Mouse (Mus musculus) liver, embryonic 13.5 days (tissue): Measurements from ENCODE around the gene Wdr34. TPM values are rescaled to one million over a fixed set of nuclear protein-coding genes. Genes with fewer than 3 reads are reported as not detected.
A peak's percentile ranks its signal among the peaks of the same experiment; 100 is the strongest.
"Not testable (repeated sequence)": the region's sequence is repeated elsewhere in the genome, so short reads cannot be mapped to it uniquely, and the experiment has no call there.

ENCODE experiments used
- ATAC-seq: fragments of 200-750 bp; cut with Nextera tagmentation; 2 replicates; pipeline ENCODE4 v1.8.0; 2017; ENCODE audit warnings: low read depth, mild to moderate bottlenecking, moderate number of reproducible peaks, moderate library complexity
- DNase-seq: peaks from one replicate; pipeline ENCODE4 v3.0.0; 2022
- H3K27ac ChIP-seq: fragments of 300-500 bp; sonication (generic); 2 replicates; pipeline ENCODE4 v1.5.1; 2015; ENCODE audit warnings: moderate library complexity, mild to moderate bottlenecking, inconsistent platforms
- H3K27me3 ChIP-seq: fragments of 300-500 bp; sonication (generic); 2 replicates; pipeline ENCODE4 v1.6.1; 2015; ENCODE audit warnings: mild to moderate bottlenecking, inconsistent platforms
- H3K36me3 ChIP-seq: fragments of 300-500 bp; sonication (generic); 2 replicates; pipeline ENCODE4 v1.6.1; 2015; ENCODE audit warnings: mild to moderate bottlenecking, inconsistent platforms
- H3K4me1 ChIP-seq: fragments of 300-500 bp; sonication (generic); replicated peaks from 2 replicates; pipeline ENCODE4 v1.6.1; 2015; ENCODE audit warnings: inconsistent platforms
- H3K4me2 ChIP-seq: fragments of 300-500 bp; sonication (generic); 2 replicates; pipeline ENCODE4 v1.6.1; 2015; ENCODE audit warnings: inconsistent platforms, mild to moderate bottlenecking, moderate library complexity
- H3K4me3 ChIP-seq: fragments of 300-500 bp; sonication (generic); replicated peaks from 2 replicates; pipeline ENCODE4 v1.5.1; 2015; ENCODE audit warnings: mild to moderate bottlenecking, inconsistent platforms
- H3K9ac ChIP-seq: fragments of 300-500 bp; sonication (generic); 2 replicates; pipeline ENCODE4 v1.6.1; 2015; ENCODE audit warnings: mild to moderate bottlenecking, inconsistent platforms
- H3K9me3 ChIP-seq: fragments of 300-500 bp; sonication (generic); replicated peaks from 2 replicates; pipeline ENCODE4 v1.6.1; 2016; ENCODE audit warnings: inconsistent platforms
- WGBS: fragments of 180-500 bp; shearing (Covaris S2); methylation state at CpG from one replicate; pipeline ENCODE4 v1.1.7; 2015; ENCODE audit not compliant: insufficient replicate concordance; 5-methylcytosine and 5-hydroxymethylcytosine counted together
- polyA plus RNA-seq: library from polyadenylated mRNA; unstranded; fragments of >200 nt; fragmentation: Nextera tagmentation; extraction: Ambion mirVana; gene quantifications from 2 replicates; pipeline ENCODE4 v1.2.1, GENCODE M21; 2015

The Wdr34 gene
- polyA plus RNA-seq, 1 experiment from 2014 or later: 10.7 TPM

DNA sequence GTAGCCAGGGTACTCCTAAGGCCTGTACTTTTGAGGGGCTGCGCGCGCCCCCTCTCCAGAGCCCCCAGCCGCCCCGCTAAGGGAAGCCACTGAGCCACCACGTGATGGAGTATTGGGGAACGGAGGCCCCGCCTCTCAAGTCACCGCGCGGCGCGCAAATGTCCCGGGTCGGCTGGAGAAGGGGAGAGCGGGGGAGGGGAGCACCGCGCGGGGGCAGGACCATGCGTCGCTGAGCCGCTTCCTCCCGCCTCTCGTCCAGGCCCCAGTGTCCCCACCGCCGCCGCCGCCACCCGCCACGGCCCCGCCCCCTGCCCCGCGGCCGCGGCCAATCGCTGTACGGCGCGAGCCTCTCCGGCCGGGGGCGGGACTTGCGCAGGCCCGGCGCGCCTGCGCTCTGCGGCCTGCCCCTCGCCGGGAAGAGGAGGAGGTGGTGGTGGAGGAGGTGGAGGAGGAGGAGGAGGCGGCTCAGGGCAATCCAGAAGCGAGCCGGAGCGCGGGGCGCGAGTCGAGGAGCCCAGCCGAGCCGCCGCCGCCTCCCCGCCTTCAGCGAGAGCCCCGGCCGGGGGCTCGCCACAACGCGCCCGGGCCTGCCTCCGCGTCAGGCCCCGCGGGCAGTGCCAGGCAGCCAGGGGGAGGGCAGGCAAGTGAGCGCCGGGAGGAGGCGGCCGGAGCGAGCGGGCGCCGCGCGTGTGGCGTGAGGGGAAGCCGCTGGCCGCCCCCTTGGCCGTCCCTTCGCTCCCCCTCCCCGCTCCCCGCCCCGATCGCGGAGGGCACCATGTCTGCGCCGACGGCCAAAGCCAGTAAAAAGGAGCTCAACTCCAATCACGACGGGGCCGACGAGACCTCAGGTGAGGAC is 17.6 kb upstream of the Wdr34 start:
- DNase-seq: peak; percentile 96
- peak overlapping the region; percentile 98 for H3K4me3 ChIP-seq
- H3K27me3 ChIP-seq: no peaks in the 10 kb centered on the region
- H3K9me3 ChIP-seq: no peaks in the 10 kb centered on the region
- peaks cover 61% of the 10 kb centered on the region for H3K4me1 ChIP-seq
- peaks cover 30% of the 10 kb centered on the region for H3K36me3 ChIP-seq
- H3K27ac ChIP-seq: peak overlapping the region; percentile 97
- peak overlapping the region; percentile 97 for H3K9ac ChIP-seq
- under 1% methylated on average over 52 of the region's 101 CpGs for WGBS
- ATAC-seq: peak; percentile 91
- peak overlapping the region; percentile 98 for H3K4me2 ChIP-seq

DNA sequence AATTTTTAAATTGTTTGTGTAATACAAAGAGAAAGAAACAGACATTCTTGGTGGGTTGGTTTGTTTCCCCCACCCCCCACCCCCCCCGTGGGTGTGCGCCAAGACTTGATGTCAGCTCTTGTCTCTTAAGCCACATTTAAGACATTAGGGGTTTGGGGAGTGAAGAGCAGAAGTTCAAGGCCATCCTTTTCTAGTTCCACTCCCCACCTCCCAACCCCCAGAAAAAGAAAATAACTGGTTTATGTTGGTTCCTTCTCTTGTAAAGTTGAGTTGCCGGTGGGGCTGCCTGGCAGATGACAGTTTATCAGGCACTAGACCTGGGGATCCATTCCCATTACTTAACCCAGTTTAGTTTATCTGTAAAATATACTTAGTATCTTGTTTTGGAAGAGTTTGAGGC is 15.6 kb upstream of the Wdr34 start:
- no peak for DNase-seq
- H3K4me3 ChIP-seq: peak overlapping the region; percentile 70
- H3K27ac ChIP-seq: peak overlapping the region; percentile 91
- peak overlapping the region; percentile 86 for H3K9ac ChIP-seq
- H3K27me3 ChIP-seq: no peaks in the 10 kb centered on the region
- H3K9me3 ChIP-seq: no peaks in the 10 kb centered on the region
- peaks cover 67% of the 10 kb centered on the region for H3K4me1 ChIP-seq
- ATAC-seq: no peak
- H3K4me2 ChIP-seq: peak overlapping the region; percentile 98
- 9% methylated on average over 3 of the region's 3 CpGs for WGBS
- peaks cover 15% of the 10 kb centered on the region for H3K36me3 ChIP-seq

DNA sequence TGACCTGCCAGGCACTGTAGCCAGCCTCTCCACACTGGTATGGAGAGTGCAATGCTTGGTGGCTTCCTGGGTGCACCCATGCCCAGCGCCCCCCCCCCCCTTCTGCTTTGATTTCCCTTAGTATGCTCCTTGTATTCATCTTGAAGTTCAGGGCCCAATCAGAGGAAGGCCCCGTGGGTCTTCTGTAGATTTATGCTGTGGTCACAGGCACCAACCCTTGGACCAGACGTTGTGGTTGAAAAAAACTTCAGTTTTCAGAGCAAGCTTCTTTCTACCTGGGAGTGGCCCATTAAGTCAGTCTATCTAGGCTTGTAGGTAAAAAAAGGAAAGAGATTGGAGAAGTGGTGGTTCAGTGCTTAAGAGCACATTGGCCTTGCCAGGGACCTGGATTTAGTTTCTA is 15.1 kb upstream of the Wdr34 start:
- Histone ChIP-seq H3K36me3 (peaks cover 10% of the 10 kb centered on the region), H3K4me3 (peak overlapping the region; percentile 70), H3K27me3 (no peaks in the 10 kb centered on the region), H3K4me2 (peak overlapping the region; percentile 98), H3K4me1 (peaks cover 66% of the 10 kb centered on the region), H3K9ac (peak overlapping the region; percentile 86), H3K9me3 (no peaks in the 10 kb centered on the region), H3K27ac (peak overlapping the region; percentile 91)
- 3% methylated on average over 3 of the region's 3 CpGs for WGBS
- ATAC-seq (no peak), DNase-seq (no peak)

DNA sequence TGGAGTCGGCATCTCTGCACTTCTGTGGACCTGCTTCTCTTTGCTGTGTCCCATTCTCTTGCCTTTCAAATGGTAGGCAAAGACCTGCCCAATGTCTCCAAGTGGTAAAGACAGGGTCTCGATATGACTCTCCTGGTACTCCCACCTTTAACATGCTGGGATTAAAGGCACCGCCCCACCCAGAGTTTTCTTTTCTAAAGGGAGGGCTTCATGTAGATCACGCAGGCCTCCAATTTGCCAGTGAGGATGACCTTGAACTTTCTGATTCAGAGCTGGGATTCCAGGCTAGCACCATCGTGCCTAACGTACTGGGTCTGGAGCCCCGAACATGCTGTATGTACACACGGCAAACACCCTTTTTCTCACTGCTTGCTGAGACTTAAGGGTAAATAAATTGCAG is 14.6 kb upstream of the Wdr34 start:
- DNase-seq (no peak), ATAC-seq (no peak)
- peak overlapping the region; percentile 91 for H3K27ac ChIP-seq
- H3K9ac ChIP-seq: peak overlapping the region; percentile 86
- WGBS: under 1% methylated on average over 8 of the region's 8 CpGs
- peaks cover 61% of the 10 kb centered on the region for H3K4me1 ChIP-seq
- H3K36me3 ChIP-seq: peaks cover 4% of the 10 kb centered on the region; the same call in 1 of the 2 replicates
- H3K9me3 ChIP-seq: no peaks in the 10 kb centered on the region
- H3K4me2 ChIP-seq: peak overlapping the region; percentile 98
- H3K4me3 ChIP-seq: peak overlapping the region; percentile 70
- H3K27me3 ChIP-seq: no peaks in the 10 kb centered on the region

DNA sequence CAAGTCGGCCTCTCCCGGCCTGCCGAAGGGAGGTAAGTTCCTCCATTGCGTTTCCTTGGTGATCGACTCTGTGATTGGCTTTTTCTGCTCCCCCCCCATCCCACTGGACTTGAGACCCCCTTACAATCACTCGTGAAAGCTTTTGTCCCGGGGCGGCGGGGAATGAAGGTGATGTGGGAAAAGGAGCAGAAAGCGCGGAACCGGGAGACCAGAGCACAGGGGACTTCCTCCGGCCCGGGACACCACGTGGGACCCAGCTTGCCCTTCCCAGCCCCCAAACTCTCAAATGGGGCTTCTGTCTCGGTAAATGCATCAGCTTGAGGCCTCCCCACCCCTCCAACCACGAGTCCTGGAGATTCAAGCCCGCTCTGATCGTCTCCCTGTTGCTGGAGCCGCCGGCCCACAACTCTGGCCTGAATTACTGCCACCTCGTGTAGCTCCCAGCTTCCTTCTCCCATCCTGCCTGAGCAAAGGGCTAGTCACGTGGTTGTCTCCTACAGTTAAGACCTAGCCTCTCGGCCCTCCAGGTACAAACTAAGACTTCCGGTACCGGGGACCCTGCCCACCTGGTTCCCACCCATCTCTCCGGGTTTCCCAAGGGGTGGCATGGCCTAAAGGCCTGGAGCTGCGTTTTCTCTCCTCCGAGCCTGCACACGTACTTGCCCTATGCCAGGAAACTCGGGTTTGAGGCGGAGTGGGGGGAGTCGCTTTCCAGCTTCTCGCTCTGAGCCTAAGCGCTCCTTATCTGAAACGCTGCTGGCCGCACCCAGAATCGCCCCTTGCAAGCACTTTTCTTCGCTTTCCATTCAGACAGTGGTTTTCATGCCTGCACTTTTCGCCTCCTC is 13.8 kb upstream of the Wdr34 start:
- Histone ChIP-seq H3K9me3 (no peaks in the 10 kb centered on the region), H3K9ac (peak overlapping the region; percentile 86), H3K36me3 (no peaks in the 10 kb centered on the region), H3K27me3 (no peaks in the 10 kb centered on the region), H3K27ac (peak overlapping the region; percentile 91), H3K4me1 (peaks cover 54% of the 10 kb centered on the region), H3K4me3 (peak overlapping the region; percentile 70), H3K4me2 (peak overlapping the region; percentile 98)
- ATAC-seq (peak; percentile 21; the same call in 1 of the 2 replicates), DNase-seq (peak; percentile 69)
- under 1% methylated on average over 40 of the region's 40 CpGs for WGBS

DNA sequence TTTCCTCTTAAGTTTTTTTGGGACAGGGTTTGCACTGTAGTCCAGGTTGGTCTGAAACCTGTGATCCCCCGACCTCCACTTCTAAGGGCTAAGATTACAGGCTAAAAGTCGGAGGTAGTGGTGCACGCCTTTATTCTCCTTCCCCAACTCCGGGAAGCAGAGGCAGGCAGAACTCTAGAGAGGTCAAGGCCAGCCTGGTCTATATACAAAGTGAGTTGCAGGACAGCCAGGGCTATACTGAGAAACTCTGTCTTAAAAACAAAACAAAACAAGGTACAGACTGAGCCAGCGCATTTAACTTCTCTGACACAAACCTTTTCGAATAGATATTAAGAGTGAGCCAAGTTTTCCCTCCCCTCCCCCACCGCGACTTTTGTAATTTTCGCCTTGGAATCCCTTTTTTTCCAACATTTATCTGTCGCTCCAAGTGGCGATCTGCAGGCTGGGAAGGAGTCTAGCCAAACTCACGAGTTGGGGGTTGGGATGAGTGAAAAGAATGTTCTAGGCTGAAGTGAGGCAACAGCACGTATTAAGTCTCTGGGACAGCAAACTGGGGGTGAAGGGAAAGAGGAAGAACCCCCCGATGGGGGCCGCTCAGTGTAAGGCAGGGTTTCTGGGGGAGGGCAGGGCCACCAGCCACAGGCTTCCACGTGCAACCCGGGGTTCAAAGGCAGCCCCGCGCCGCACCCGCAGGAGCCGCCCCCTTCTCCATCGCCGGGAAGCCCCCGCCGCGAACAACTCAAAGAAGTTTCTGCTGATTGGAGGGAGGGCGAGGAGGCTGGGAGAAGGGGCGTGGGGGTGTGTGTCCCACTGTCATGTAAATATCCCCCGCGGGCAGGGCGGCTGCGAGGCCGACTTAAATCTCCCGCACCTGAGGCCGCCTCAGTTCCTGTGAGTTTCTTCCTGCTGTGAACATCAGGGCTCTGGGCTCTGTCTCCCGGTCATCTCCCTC is 12.8 kb upstream of the Wdr34 start:
- DNase-seq (peak; percentile 61), ATAC-seq (no peak)
- Histone ChIP-seq H3K4me1 (peaks cover 55% of the 10 kb centered on the region), H3K27ac (peak overlapping the region; percentile 91), H3K9me3 (no peaks in the 10 kb centered on the region), H3K4me2 (peak overlapping the region; percentile 98), H3K4me3 (peak overlapping the region; percentile 70), H3K36me3 (no peaks in the 10 kb centered on the region), H3K9ac (peak overlapping the region; percentile 86), H3K27me3 (no peaks in the 10 kb centered on the region)
- WGBS: 4% methylated on average over 37 of the region's 37 CpGs

DNA sequence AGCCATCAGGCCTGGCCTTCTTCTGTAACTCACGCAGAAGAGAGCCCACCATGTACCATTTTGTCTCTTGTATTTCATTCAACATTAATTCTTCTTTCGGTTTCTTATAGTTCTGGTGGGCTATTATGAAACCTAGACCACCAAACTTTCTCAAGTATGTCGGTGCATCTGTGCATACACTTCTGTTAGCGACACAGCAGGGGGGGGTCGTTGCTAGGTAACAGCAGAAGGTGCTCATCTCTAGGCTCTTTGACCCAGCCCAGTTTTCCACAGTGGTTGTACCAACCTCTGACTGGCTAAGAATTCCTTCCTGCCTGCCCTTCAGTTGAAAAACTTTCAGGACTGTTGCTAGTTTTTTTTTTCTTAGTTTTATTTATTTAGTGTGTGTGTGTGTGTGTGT is 9.7 kb upstream of the Wdr34 start:
- Histone ChIP-seq H3K36me3 (no peaks in the 10 kb centered on the region), H3K4me3 (no peak overlapping the region), H3K4me2 (no peak overlapping the region), H3K9me3 (no peaks in the 10 kb centered on the region), H3K27ac (no peak overlapping the region), H3K9ac (no peak overlapping the region), H3K4me1 (peaks cover 32% of the 10 kb centered on the region), H3K27me3 (no peaks in the 10 kb centered on the region)
- 73% methylated on average over 5 of the region's 5 CpGs for WGBS
- DNase-seq (no peak), ATAC-seq (no peak)

DNA sequence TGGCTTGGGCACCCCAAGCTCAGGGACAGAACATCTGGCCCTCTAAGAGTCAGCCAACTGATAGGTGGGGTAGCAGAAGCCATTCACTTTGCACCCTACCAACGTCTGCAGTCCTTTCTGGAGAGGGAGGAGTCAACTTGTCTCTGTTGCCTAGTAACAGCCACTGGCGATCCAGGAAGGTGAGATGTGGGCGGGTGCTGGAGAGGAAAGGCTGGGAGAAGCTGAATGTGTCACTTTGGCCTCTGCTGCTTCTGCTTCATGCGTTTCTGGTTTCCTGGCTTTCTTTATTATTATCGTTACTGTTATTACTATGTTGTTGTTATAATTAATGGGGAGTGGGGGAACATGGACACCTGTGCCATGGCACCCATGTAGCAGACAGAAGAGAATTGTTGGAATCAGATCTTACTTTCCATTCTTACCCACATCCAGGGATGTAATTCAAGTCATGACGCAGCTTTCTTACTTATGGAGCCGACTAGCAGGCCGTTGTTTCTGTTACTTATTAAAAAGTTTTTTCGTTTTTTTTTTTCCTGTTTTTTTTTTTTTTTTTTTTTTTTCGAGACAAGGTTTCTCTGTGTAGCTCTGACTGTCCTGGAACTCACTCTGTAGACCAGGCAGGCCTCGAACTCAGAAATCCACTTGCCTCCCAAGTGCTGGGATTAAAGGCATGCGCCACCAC is 8.7 kb upstream of the Wdr34 start, which contains the start of gene Set:
Gene Set, plus strand, starts transcription at position 156 of the 682 bp plus-strand sequence.
- WGBS: 42% methylated on average over 12 of the region's 12 CpGs
- no peak within 1 kb of the TSS for H3K27ac ChIP-seq
- H3K4me1 ChIP-seq: peaks cover 23% of the 10 kb centered on the region
- no peak within 1 kb of the TSS for H3K9ac ChIP-seq
- H3K36me3 ChIP-seq: no peaks in the 10 kb centered on the region
- H3K27me3 ChIP-seq: no peaks in the 10 kb centered on the region
- ATAC-seq: peak; percentile 67
- H3K9me3 ChIP-seq: no peaks in the 10 kb centered on the region
- peak; percentile 55 for DNase-seq
- no peak within 1 kb of the TSS for H3K4me2 ChIP-seq
- H3K4me3 ChIP-seq: no peak within 1 kb of the TSS

DNA sequence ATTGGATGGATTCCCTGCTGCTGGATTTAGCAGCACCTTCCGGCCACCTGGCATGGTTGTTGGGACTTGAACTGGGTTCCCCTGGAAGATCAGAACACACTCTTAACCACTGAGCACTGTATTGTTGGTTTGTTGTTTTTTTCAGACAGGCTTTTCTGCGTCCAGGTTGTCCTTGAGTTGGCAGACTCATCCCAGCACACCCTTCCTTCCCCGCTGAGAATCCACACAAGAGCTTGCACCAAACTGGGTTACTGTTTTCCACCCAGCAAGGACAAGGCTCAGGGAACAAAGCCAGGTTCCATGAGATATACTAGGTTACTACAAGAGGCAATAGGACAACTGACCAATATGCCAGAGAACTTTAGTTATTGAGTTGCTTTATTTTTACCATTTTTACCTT is 8.1 kb upstream of the Wdr34 start:
- H3K36me3 ChIP-seq: no peaks in the 10 kb centered on the region
- no peaks in the 10 kb centered on the region for H3K9me3 ChIP-seq
- H3K9ac ChIP-seq: no peak overlapping the region
- H3K27me3 ChIP-seq: no peaks in the 10 kb centered on the region
- 78% methylated on average over 3 of the region's 3 CpGs for WGBS
- ATAC-seq (no peak), DNase-seq (no peak)
- no peak overlapping the region for H3K4me3 ChIP-seq
- no peak overlapping the region for H3K4me2 ChIP-seq
- H3K27ac ChIP-seq: no peak overlapping the region
- peaks cover 19% of the 10 kb centered on the region for H3K4me1 ChIP-seq

DNA sequence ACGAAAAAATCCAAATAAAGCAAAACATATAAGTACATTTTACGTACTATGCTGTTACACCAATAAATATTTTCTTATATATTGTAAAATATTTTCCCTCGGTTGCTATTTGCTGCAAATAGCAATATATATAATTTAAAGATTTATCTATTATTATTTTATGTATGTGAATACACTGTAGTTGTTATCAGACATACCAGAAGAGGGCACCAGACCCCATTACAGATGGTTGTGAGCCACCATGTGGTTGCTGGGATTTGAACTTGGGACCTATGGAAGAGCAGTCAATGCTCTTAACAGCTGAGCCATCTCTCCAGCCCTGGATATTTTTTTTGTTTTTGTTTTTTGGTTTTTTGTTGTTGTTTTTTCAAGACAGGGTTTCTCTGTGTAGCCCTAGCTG is 6.6 kb upstream of the Wdr34 start:
- not testable (repeated sequence) for H3K9me3 ChIP-seq, H3K4me1 ChIP-seq, H3K27me3 ChIP-seq, H3K4me2 ChIP-seq, DNase-seq, H3K9ac ChIP-seq, H3K36me3 ChIP-seq, ATAC-seq, H3K4me3 ChIP-seq, H3K27ac ChIP-seq
- 82% methylated on average over 3 of the region's 3 CpGs for WGBS
